Mouse (Mus musculus) lung, postnatal 10 days (tissue): ENCODE measurements around the gene Ccdc92b.

Experiments
- DNase-seq: peaks from one replicate; pipeline ENCODE4 v3.0.0; 2021

Ccdc92b gene

DNA sequence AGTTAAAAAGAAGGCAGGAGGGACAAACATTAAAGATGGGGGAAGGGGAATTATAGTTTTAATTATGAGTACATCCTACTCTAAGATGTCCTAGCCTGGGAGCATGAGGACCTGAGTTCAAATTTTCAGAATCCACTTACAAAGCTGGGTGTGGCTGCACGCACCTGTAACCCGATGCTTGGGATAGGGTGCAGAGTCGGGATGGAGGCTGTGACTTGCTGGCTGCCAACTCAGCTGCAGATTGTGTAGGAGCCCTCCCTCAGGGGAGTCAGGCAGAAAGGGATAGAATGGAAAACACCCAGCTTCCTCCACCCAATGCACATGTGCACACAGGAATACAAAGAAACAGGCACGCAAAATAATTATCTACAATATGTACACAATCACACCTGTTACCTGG, 6.0 kb upstream of the Ccdc92b start:
- DNase-seq: no peak

- no peak for DNase-seq
Measured at GRCm38 (mm10) chr11:74615571-74615970, 3.8 kb upstream of the Ccdc92b start.

DNA sequence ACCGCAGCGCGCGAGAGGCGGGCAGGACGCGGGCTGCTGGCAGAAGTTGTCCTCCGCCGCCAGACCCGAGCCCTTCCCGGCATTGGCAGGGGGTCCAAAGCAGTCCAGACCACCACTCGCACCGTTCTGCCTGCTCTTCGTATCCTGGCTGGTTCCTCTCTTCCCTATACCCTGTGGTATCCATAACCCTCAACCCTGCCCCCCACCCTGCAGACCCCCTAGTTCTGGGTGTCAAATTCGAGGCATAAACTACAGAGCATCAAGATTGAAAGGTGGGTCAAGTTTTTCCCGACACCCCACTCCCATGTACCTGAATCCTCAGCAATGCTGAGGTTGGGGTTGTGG, 523 bp downstream of the Ccdc92b start:
- no peak for DNase-seq

- no peak for DNase-seq
Measured at GRCm38 (mm10) chr11:74621974-74622669, 2.7 kb downstream of the Ccdc92b start.

DNA sequence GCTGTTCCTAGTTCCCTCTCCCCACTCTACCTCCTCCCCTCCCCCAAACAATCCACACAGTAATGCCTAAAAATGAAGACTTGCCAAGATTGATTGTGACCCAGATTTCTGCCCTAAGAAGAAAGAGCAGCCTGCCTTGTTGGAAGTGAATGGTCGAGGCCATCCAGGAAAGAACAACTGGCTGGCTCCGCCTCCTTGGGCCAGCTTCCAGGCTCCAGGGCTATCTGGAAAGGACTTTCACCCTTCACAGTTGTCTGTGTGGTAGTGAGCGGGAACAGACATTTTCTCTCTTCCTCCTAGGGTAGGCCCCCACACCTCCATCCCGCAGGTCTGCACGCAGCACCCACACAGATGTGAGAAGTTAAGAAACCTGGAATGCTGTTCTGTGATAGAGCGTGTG, 4.3 kb downstream of the Ccdc92b start:
- DNase-seq: no peak

DNA sequence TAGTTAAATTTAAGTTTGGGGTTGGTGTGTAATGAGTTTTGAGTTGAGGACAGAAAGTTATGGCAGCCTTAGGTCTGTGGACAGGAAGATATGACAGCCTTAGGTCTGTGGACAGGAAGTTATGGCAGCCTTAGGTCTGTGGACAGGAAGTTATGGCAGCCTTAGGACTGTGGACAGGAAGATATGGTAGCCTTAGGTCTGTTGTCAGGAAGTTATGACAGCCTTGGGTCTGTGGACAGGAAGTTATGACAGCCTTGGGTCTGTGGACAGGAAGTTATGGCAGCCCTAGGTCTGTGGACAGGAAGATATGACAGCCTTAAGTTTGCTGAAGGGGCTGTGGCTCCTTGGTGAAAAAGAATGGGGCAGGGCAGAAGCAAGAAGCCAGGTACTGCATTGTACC, 5.9 kb downstream of the Ccdc92b start:
- no peak for DNase-seq

- DNase-seq: no peak
Measured at GRCm38 (mm10) chr11:74627481-74627880, 8.1 kb downstream of the Ccdc92b start.

DNA sequence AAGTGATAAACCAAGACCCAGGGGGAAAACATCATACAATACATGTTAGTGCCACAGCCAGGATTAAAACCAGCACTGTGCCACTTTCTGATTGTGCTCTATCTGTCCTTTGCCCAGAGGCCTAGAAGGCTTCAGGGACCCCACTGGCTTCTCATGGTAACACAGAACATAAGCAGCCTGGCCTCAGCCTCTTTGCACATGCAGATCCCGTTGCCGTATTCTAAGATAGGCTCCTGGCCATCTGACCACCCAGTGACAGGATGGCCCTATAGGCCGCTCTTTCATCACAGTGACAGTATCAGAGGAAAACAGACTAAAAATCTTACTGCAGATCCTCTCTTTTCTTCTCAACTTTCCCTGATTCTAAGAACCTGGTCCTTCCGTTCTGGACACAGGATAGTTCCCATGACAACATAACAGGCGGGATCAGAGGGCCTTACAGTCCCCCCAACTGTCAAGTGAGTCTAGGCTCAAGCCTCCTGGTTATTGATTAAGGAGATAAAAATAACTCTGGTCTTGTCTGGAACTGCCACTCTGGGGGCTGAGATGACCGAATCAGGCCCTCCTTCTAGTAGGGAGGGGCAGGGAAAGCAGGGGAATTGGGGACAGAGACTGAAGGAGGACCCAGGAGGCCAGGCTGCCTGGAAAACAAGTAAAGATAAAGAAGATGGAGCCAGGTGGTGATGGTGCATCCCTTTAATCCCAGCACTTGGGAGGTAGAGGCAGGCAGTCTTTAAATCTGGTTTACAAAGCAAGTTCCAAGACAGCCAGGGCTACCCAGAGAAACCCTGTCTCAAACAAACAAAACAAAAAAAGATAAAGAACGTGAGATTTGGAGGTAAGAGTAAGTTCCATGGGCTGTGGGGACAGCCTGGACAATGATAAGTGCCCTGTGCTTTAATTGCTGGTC, 12.7 kb downstream of the Ccdc92b start:
- no peak for DNase-seq

DNA sequence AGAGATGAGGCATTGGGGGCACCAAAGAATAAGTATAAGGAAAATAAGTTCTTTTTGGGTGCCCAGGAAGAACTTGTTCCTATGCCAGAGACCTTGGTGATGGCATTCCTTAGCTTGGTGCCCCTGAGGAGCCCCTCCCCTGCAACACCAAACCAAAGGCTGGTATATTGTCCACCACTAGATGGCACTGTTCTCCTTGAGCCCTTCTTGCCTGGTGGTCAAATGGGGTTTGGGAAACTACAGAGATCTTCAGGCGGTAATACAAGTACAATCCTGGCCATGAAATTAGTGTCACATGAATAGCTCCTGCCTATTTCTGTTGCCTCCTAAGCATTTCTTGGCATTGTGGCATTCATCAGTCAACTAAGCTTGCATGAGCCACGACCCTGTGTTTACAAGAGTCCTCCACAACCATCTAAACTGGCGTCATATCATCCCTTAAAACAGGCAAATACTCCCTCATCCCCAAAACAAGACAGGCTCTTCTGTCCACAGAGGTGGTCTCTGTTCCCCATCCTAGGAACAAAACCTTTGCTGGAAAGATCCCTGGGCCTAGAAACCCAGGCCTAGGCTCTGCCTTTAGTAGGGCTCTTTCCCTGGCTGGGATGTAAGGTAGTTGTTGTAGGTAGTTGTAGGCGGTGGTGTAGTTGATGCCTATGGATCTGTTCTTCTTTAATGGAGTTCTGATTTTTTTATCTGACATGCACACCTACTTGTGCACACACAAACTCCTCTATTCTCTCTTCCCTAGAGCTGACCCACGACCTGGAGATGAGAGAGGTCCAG, 15.3 kb downstream of the Ccdc92b start:
- DNase-seq: peak; percentile 88

DNA sequence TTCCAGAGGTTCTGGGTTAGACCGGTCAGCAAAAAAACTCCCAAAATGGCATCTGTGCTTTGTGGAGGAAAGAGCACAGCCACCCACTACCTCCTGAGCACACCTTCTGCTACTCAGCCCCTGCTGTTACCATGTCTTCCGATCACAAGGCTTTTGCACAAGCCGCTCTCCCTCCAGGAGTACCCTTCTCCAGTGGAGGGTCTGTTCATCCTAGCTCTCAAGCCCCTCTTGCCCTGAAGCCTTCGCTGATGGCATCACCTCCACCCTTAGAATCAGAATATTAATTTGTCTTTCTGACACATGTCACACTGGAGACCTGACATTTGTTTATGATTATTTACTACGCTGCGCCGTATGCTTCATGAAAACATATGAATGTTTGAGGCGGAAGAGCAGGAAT, 18.1 kb downstream of the Ccdc92b start:
- no peak for DNase-seq

DNA sequence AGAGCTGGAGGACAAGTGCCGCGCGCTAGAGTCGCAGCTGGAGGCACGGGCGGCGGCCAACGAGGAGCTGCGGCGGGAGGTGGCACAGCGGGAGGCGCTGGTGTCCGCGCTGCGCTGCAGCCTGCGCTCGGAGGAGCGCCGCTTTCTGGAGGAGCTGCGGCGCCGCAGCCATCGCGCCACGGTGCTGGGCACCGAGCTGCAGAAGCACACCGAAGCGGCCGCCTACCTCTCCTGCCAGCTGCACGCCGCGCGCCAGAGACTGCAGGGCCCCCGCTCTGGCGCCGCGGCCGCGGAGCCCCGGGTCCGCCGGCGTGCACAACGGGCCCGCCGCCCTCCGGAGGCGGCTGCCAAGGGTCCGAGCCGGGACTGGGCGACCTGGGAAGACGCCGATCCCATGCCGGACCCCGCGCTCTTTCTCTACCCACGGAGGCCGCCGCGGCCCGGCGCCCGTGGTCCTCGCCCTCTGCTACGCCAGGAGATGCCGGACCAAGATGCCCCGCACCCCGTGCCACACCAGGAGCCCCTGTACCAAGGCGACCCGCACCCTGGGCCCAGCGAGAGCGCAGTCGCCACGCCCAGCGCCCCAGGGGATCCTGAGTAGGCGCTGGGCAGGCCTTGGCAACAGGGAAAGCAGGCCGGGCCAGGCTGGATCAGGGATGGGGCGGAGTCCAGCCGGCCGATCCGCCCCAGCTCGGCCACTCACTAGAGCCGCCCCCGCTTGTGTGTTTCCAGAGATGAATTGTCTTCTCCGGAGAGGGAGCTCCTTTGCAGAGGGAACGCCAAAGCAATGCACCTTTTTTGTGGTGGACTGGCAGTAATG, 18.8 kb downstream of the Ccdc92b start:
- peak; percentile 87 for DNase-seq

GRCm38 (mm10) chr11:74638791-74639411, 19.5 kb downstream of the Ccdc92b start:
- peak; percentile 30 for DNase-seq

- no peak for DNase-seq
Measured at GRCm38 (mm10) chr11:74639628-74640027, 20.2 kb downstream of the Ccdc92b start.

- DNase-seq: no peak
Measured at GRCm38 (mm10) chr11:74647966-74648365, 28.6 kb downstream of the Ccdc92b start.

- no peak for DNase-seq
Measured at GRCm38 (mm10) chr11:74648676-74649075, 29.3 kb downstream of the Ccdc92b start.

DNA sequence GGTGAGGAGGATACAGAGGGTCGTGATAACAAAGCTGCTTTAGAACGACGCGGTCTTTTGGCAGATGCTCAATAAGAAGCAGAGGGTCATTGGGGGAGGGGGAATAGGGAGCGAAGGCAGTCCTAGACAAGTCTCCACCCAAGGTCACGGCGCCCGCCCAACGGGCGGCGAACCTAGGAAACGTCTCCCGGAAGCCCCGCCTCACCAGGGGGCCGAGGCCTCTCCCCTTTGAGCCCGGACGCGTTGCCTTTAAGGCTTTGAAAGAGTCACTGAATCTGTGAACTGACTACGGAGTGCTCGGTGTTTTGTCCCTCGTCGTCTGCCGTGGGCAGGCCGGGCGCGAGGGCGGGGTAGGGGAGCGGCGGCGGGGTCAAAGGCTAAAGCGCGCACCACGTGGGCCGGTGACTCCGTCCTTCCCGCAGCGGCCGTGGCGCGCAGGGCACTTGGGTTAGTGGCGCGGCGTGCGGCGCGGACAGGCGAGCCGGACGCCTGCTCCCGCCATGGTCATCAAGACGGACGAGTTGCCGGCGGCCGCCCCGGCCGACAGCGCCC, 29.8 kb downstream of the Ccdc92b start, which contains the start of gene Cluh:
Gene Cluh (plus strand): TSS at position 401 of the 552 bp plus-strand sequence.
- DNase-seq: peak; percentile 98

DNA sequence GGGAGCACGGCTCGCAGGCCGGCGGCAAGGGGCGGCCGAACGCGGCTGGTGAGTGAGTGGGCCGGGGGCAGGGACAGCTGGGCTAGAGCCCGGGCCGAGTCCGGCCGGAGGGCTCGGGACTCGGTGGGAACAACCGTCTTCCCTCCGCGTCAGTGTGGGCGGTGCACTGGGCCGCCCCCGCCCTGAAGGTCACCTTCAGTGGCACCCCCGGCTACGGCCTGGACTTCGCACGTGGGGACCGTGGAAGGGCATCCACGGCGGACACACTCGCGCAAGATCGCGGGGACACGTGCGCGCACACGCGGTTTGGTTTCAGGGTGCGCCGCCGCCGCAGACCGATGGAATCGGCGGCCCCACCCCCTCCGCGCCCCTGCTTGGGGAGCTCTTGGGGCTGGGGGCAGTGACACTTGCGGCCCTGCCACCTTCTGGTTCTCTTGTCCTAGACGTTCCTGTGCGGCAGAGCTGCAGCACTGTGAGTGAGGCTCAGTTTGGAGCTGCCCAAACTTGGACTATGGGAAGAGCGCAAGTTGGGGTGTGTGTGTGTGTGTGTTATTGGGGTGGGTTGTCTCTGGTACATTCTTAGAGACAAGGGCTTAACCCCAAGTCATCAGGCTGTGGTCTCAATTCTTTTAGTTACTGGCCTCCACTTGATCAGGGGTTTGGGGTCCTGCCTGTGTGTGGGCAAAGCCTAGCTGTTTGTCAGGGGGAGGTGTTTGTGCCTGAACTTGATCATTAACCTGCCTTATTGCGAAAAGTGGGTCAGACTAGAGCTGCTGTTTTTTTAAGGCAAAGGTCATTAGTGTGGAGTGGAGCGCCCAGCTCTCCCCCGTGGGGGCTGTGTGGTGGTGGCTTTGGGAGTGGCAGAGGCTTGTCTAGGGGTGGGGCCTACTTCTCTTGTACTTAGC, 30.5 kb downstream of the Ccdc92b start:
- peak; percentile 45 for DNase-seq

DNA sequence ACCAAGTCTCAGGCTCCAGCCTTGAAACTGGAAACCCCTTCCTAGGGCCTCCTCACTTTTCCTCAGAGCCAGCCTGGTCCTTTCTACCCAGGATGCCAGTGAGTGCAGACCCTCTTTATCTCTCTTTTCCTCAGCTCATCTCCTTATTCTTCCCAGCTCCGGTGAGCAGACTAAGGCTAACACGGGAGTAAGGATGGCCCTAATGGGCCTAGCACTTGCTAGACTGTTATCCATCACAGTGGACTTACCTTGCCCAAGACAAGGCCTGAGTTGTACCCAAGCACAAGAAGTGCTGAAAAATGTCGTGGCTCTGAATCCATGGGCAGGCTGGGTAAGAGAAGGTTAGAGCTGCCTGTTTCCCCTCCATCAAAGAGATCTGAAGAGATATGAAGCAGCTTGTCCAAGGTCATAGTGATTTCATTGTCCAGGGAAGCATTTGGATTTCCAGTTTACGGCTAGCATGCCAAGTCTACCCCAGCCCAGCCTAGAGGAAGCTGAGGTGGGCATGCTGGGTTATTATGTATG, 31.2 kb downstream of the Ccdc92b start:
- DNase-seq: no peak

- DNase-seq: no peak
Measured at GRCm38 (mm10) chr11:74652791-74653191, 33.4 kb downstream of the Ccdc92b start.

- no peak for DNase-seq
Measured at GRCm38 (mm10) chr11:74653385-74653784, 34.0 kb downstream of the Ccdc92b start.
